Mouse (Mus musculus) thymus, postnatal 36 days (tissue): ENCODE data around the gene Ppp1r2.

Experiments used
- DNase-seq, 2 experiments: peaks; one replicate each; pipeline ENCODE4 v3.0.0; 2022; ENCODE audit warnings: mixed read lengths in 2 of 2

The Ppp1r2 gene

DNA sequence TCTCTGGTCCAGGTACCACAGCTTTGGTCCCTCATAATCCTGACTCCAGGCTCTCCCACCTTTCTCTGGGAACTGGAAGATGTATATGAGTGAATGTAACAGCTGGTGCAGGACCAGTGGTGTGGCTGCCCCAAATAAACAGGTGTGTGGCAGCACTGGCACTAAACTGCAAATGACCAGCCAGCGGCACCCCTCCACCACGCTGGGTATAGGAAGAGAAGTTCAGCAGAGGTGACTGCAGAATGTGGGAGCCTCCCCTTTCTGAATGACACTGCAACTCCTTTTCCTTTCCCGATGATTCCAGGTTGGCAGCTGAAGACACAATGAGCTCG, 41.9 kb downstream of the Ppp1r2 start:
- DNase-seq, result no peak

- DNase-seq, result no peak
Observed at GRCm38 (mm10) chr16:31232491-31233166, 42.4 kb downstream of the Ppp1r2 start.

DNA sequence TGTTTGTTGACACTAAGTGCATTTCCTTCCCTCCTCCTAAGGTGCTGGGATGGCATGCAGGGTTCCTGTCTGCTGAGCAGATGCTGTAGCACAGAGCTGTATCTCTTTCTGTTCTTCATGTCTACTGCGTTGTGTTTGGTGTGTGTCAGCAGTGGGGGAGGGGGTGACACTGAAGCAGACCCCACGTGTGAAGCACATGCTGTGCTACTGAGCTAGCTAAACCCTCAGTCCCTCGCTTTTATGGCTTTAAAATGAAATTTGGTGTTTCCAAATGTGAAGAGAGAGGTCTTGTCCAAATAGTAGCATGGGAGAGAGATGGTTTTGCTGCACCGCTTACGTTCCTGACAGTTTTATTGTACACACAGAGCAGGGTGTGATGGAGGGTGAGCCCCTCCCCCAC, 43.5 kb downstream of the Ppp1r2 start:
- DNase-seq, result no peak

- DNase-seq, result no peak
Observed at GRCm38 (mm10) chr16:31227746-31228145, 47.3 kb downstream of the Ppp1r2 start.

- DNase-seq, result no peak
Observed at GRCm38 (mm10) chr16:31215271-31215670, 59.8 kb downstream of the Ppp1r2 start.

GRCm38 (mm10) chr16:31213463-31213862, 61.6 kb downstream of the Ppp1r2 start:
- no peak for DNase-seq

GRCm38 (mm10) chr16:31211503-31211902, 63.6 kb downstream of the Ppp1r2 start:
- DNase-seq, result no peak

DNA sequence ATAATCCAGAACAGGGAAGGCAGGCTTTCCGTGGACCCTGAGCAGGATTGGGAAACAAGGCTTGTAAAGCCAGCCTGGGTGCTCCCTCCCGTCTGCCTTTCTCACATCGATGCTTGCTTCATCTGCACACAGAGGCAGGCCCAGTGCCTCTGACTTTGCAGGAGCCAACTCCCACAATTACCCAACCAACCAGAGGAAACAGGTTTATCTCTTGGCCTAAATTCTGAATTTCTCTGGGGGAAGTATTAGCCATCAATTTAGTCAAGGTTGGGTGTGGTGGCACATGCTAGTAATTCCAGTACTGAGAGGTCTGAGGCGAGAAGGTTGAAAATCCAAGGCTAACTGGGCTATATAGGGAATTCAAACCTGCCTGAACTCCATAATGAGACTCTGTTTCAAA, 64.6 kb downstream of the Ppp1r2 start:
- DNase-seq, result no peak

- no peak for DNase-seq
Observed at GRCm38 (mm10) chr16:31209911-31210310, 65.2 kb downstream of the Ppp1r2 start.

GRCm38 (mm10) chr16:31205726-31206125, 69.4 kb downstream of the Ppp1r2 start:
- no peak for DNase-seq

- no peak for DNase-seq
Observed at GRCm38 (mm10) chr16:31205187-31205586, 69.9 kb downstream of the Ppp1r2 start.

DNA sequence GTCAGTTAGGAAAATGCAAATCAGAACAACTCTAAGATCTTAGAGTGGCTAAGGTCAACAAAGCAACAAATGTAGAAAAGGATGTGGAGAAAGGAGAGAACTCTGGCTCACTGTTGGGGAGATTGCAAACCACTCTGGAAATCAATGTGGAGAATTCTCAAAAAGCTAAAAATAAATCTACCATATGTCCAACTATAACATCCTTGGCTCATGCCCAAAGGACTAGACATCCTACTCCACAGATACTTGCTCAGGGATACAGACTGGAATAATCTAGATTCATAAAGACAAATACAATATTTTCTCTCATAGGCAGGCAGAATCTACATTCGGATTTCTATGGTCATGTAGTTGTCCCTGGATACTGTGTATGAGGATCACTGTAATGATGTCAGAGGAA, 70.9 kb downstream of the Ppp1r2 start:
- no peak for DNase-seq

- no peak for DNase-seq
Observed at GRCm38 (mm10) chr16:31201704-31202103, 73.4 kb downstream of the Ppp1r2 start.
